Mouse (Mus musculus) kidney, adult 8-10 months (tissue): ENCODE data around the gene Zfp185.
"Not testable (repeated sequence)": the region's sequence is repeated elsewhere in the genome, so short reads cannot be mapped to it uniquely, and the experiment has no call there.

Experiments used
- DNase-seq, 2 experiments: peaks; one replicate each; pipeline ENCODE4 v3.0.0; 2022

The Zfp185 gene

GRCm38 (mm10) chrX:73063512-73064414, 76.6 kb downstream of the Zfp185 start:
- no peak for DNase-seq

- DNase-seq, result no peak
These were observed 77.3 kb downstream of the Zfp185 start, which contains the start of gene Pnma3 for GRCm38 (mm10) chrX:73064415-73064793. Gene Pnma3 (plus strand): TSS chrX:73064787.

- DNase-seq, result not testable (repeated sequence)
These were observed 79.7 kb downstream of the Zfp185 start for GRCm38 (mm10) chrX:73066765-73067312.
